Mouse (Mus musculus) monocyte, adult 5-6 weeks (primary cell): ENCODE measurements around the gene Ttc32. TPM values are rescaled to one million over a fixed set of nuclear protein-coding genes. Genes with fewer than 3 reads are reported as not detected.
"Not testable (repeated sequence)": the region's sequence is repeated elsewhere in the genome, so short reads cannot be mapped to it uniquely, and the experiment has no call there.

Source experiments
- ATAC-seq: fragments of 153-309, 156-312 bp; replicated peaks from 2 replicates; pipeline ENCODE4 v1.8.0; 2017; ENCODE audit warnings: mild to moderate bottlenecking; ENCODE audit not compliant: low TSS enrichment, insufficient number of reproducible peaks, severe bottlenecking, poor library complexity, low FRiP score
- total RNA-seq: library from RNA; stranded (forward); fragments of 200-1000, 200-491, 200-594 nt; gene quantifications from 3 replicates; pipeline ENCODE4 v1.2.3, GENCODE M21; 2017

Gene Ttc32
- 8.6 to 16.4 TPM (median 15.7 TPM) in 3 replicates for total RNA-seq

- peak; percentile 85 for ATAC-seq
Observed at GRCm38 (mm10) chr12:9029888-9030723, at the start of gene Ttc32. Gene Ttc32 (plus strand): TSS chr12:9029997.

- no peak for ATAC-seq
Observed at GRCm38 (mm10) chr12:8993231-8993630, 36.6 kb upstream of the Ttc32 start.

GRCm38 (mm10) chr12:8998318-8998717 lies 31.5 kb upstream of the Ttc32 start:
- no peak for ATAC-seq

GRCm38 (mm10) chr12:9002038-9002648 lies 27.7 kb upstream of the Ttc32 start:
- peak; percentile 87 for ATAC-seq

GRCm38 (mm10) chr12:9007146-9007545 lies 22.7 kb upstream of the Ttc32 start:
- no peak for ATAC-seq

GRCm38 (mm10) chr12:9007811-9008210 lies 22.0 kb upstream of the Ttc32 start:
- no peak for ATAC-seq

GRCm38 (mm10) chr12:9010311-9010710 lies 19.5 kb upstream of the Ttc32 start:
- no peak for ATAC-seq

- ATAC-seq = no peak
Observed at GRCm38 (mm10) chr12:9016376-9016775, 13.4 kb upstream of the Ttc32 start.

GRCm38 (mm10) chr12:9020431-9020830 lies 9.4 kb upstream of the Ttc32 start:
- ATAC-seq = no peak

GRCm38 (mm10) chr12:9020986-9021385 lies 8.8 kb upstream of the Ttc32 start:
- ATAC-seq = no peak

- ATAC-seq = no peak
Observed at GRCm38 (mm10) chr12:9023031-9023430, 6.8 kb upstream of the Ttc32 start.

- ATAC-seq = no peak
Observed at GRCm38 (mm10) chr12:9024071-9024470, 5.7 kb upstream of the Ttc32 start.

GRCm38 (mm10) chr12:9024736-9025135 lies 5.1 kb upstream of the Ttc32 start:
- ATAC-seq = no peak

- ATAC-seq = no peak
Observed at GRCm38 (mm10) chr12:9026843-9027242, 3.0 kb upstream of the Ttc32 start.

- ATAC-seq = not testable (repeated sequence)
Observed at GRCm38 (mm10) chr12:9028816-9029215, 981 bp upstream of the Ttc32 start.

- ATAC-seq = no peak
Observed at GRCm38 (mm10) chr12:9029506-9029887, 300 bp upstream of the Ttc32 start.

- ATAC-seq = no peak
Observed at GRCm38 (mm10) chr12:9031166-9031565, 1.4 kb downstream of the Ttc32 start.

GRCm38 (mm10) chr12:9033140-9033539 lies 3.3 kb downstream of the Ttc32 start:
- no peak for ATAC-seq

- ATAC-seq = no peak
Observed at GRCm38 (mm10) chr12:9036409-9036808, 6.6 kb downstream of the Ttc32 start.

- no peak for ATAC-seq
Observed at GRCm38 (mm10) chr12:9040177-9040576, 10.4 kb downstream of the Ttc32 start.
